Mouse (Mus musculus) ES-Bruce4 (cell line): ENCODE measurements around the gene Chpf2.

Experiments
- CTCF ChIP-seq: IDR thresholded peaks from one replicate; pipeline ENCODE4 v1.8.1; 2011; ENCODE audit warnings: low read depth, low read length
- EP300 ChIP-seq: IDR thresholded peaks from 2 replicates; pipeline ENCODE4 v1.6.1; 2011; ENCODE audit warnings: low read depth, low read length; ENCODE audit not compliant: insufficient read depth
- POLR2A ChIP-seq: IDR thresholded peaks from one replicate; pipeline ENCODE4 v1.8.1; 2011; ENCODE audit warnings: low read length; ENCODE audit not compliant: insufficient read depth

DNA sequence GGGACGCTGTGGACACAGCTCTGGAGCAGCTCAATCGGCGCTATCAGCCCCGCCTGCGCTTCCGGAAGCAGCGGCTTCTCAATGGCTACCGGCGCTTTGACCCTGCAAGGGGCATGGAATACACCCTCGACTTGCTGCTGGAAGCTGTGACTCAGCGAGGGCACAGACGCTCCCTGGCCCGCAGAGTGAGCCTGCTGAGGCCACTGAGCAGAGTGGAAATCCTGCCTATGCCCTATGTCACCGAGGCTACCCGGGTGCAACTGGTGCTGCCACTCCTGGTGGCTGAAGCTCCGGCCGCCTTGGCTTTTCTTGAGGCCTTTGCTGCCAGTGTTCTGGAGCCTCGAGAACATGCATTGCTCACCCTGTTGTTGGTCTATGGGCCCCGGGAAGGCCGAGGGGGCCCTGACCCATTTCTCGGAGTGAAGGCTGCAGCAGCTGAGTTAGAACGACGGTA lies 4.8 kb downstream of the Chpf2 start:
- no peak for TF ChIP-seq CTCF
- no peak for TF ChIP-seq POLR2A
- no peak for TF ChIP-seq EP300
